Mouse (Mus musculus) layer of hippocampus, postnatal 25 days (tissue): ENCODE data around the gene H2-Eb2. TPM values are rescaled to one million over a fixed set of nuclear protein-coding genes. Genes with fewer than 3 reads are reported as not detected.
"Not testable (repeated sequence)": the region's sequence is repeated elsewhere in the genome, so short reads cannot be mapped to it uniquely, and the experiment has no call there.

Source experiments
- DNase-seq, 2 experiments: peaks; one replicate each; pipeline ENCODE4 v3.0.0; 2022; ENCODE audit warnings: mixed read lengths in 2 of 2, low spot score in 1 of 2; ENCODE audit errors: extremely low spot score in 1 of 2
- total RNA-seq, 2 experiments: library from RNA; stranded (reverse); gene quantifications; 2 replicates each; pipeline ENCODE4 v1.2.3; 2021

Gene H2-Eb2
- total RNA-seq, 2 experiments from 2014 or later, result not detected

- peak; percentile 66 to 83 for DNase-seq
Measured at GRCm38 (mm10) chr17:34305380-34306030, 20.0 kb upstream of the H2-Eb2 start, which contains the start of gene H2-Eb1. Gene H2-Eb1 (plus strand): TSS chr17:34305867.

GRCm38 (mm10) chr17:34306407-34306806 lies 19.1 kb upstream of the H2-Eb2 start:
- DNase-seq, result no peak

GRCm38 (mm10) chr17:34307216-34307615 lies 18.2 kb upstream of the H2-Eb2 start:
- no peak for DNase-seq

- no peak for DNase-seq
Measured at GRCm38 (mm10) chr17:34308161-34308560, 17.3 kb upstream of the H2-Eb2 start.

- no peak for DNase-seq
Measured at GRCm38 (mm10) chr17:34309225-34309624, 16.2 kb upstream of the H2-Eb2 start.

- DNase-seq, result peak; percentile 48 to 63
Measured at GRCm38 (mm10) chr17:34309683-34310385, 15.6 kb upstream of the H2-Eb2 start.

GRCm38 (mm10) chr17:34310526-34310925 lies 14.9 kb upstream of the H2-Eb2 start:
- DNase-seq, result not testable (repeated sequence)

GRCm38 (mm10) chr17:34312185-34312584 lies 13.3 kb upstream of the H2-Eb2 start:
- no peak for DNase-seq

GRCm38 (mm10) chr17:34313393-34313792 lies 12.1 kb upstream of the H2-Eb2 start:
- peak; percentile 62 to 87 for DNase-seq

- no peak for DNase-seq
Measured at GRCm38 (mm10) chr17:34314286-34314685, 11.2 kb upstream of the H2-Eb2 start.

GRCm38 (mm10) chr17:34315512-34315911 lies 10.0 kb upstream of the H2-Eb2 start:
- no peak for DNase-seq

GRCm38 (mm10) chr17:34316697-34317096 lies 8.8 kb upstream of the H2-Eb2 start:
- no peak for DNase-seq

- no peak for DNase-seq
Measured at GRCm38 (mm10) chr17:34317275-34317674, 8.2 kb upstream of the H2-Eb2 start.

GRCm38 (mm10) chr17:34326373-34326772 lies 908 bp downstream of the H2-Eb2 start:
- DNase-seq, result no peak

GRCm38 (mm10) chr17:34329807-34330206 lies 4.3 kb downstream of the H2-Eb2 start:
- DNase-seq, result no peak

GRCm38 (mm10) chr17:34331200-34331599 lies 5.7 kb downstream of the H2-Eb2 start:
- no peak for DNase-seq

GRCm38 (mm10) chr17:34340619-34341402 lies 15.3 kb downstream of the H2-Eb2 start:
- no peak for DNase-seq

GRCm38 (mm10) chr17:34344882-34345281 lies 19.4 kb downstream of the H2-Eb2 start:
- DNase-seq, result no peak

GRCm38 (mm10) chr17:34345486-34345885 lies 20.0 kb downstream of the H2-Eb2 start:
- no peak for DNase-seq

GRCm38 (mm10) chr17:34346041-34346440 lies 20.6 kb downstream of the H2-Eb2 start:
- no peak for DNase-seq
